Mouse (Mus musculus): ENCODE results near the gene Arhgap22. TPM values are rescaled to one million over a fixed set of nuclear protein-coding genes. Genes with fewer than 3 reads are reported as not detected.

Arhgap22 gene
- polyA plus RNA-seq, 1 experiment from 2014 or later: 1.8 TPM

- no peaks in the 10 kb centered on the region; the same call in 1 of the 2 replicates for H3K4me1 ChIP-seq (replicated peaks; ENCODE audit: control insufficient read depth, insufficient read depth, low read length)
- no peaks in the 10 kb centered on the region for H3K9me3 ChIP-seq (ENCODE audit: control insufficient read depth, low read length)
- H3K4me2 ChIP-seq (ENCODE audit: low read depth, low read length, severe bottlenecking): peak overlapping the region; percentile 94
- DNase-seq (ENCODE audit: low spot score) (peak; percentile 94), ATAC-seq (replicated peaks; ENCODE audit: low FRiP score) (peak; percentile 77)
- under 1% methylated on average over 98 of the region's 106 CpGs for WGBS
- no peaks in the 10 kb centered on the region for H3K36me3 ChIP-seq (ENCODE audit: control insufficient read depth, insufficient read depth, low read length)
- H3K9ac ChIP-seq (ENCODE audit: low read length): peak overlapping the region; percentile 45
- peak overlapping the region; percentile 56 for H3K4me3 ChIP-seq (ENCODE audit: low read depth, low read length)
- H3K27ac ChIP-seq (ENCODE audit: low read depth, low read length): no peak overlapping the region
- peaks cover 22% of the 10 kb centered on the region for H3K27me3 ChIP-seq (ENCODE audit: control insufficient read depth, insufficient read depth, low read length)
These were observed 106.0 kb downstream of the Arhgap22 start for GRCm38 (mm10) chr14:33319541-33320521.

DNA sequence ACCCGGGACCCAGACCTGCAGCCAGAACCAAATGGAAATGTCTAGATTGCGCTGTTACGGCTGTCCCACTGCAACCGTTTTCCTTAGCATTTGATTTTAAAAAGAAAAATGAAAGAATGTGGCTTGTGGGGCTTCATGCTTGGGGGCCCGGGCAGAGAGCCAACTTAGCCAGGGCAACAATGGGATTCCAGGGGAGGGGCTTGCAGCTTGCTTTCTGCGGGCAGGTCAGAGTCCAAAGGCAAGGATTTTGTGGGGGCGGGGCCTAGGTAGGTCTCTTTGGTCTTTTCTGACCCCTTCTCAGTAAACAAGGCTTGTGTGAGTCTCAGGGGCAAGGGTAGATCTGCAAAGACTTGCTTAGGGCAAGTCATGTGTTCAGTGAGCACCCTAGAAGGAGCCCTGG is 107.0 kb downstream of the Arhgap22 start:
- no peak overlapping the region; the same call in 1 of the 2 replicates for H3K4me3 ChIP-seq (ENCODE audit: low read depth, low read length)
- no peaks in the 10 kb centered on the region; the same call in 1 of the 2 replicates for H3K4me1 ChIP-seq (replicated peaks; ENCODE audit: control insufficient read depth, insufficient read depth, low read length)
- no peak overlapping the region for H3K27ac ChIP-seq (ENCODE audit: low read depth, low read length)

DNA sequence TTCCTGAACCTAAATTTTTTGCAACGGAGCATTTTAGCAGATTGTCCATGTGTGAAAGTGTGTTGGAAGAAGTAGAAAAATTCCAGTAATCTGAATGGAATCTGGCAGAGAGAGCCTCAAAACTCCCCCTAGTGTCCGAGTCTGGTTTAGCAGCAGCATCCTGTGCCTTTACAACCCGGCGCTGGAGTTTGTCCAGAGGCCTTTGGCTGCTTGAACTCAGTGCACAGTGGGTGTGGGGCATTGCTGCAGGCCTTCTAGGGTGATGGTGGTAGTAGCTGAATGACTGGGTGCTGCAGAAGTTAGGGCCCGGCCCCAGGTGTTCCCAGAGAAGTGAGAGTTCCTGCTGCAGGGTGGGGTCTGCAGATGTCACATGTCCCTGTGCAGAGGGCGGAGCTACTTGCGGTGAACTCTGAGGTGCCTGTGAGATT is 108.8 kb downstream of the Arhgap22 start:
- H3K4me3 ChIP-seq (ENCODE audit: low read depth, low read length): no peak overlapping the region
- WGBS: 28% methylated on average over 7 of the region's 7 CpGs

More for the DNA sequence above, 107.0 kb downstream of the Arhgap22 start:
- H3K4me2 ChIP-seq (ENCODE audit: low read depth, low read length, severe bottlenecking): no peak overlapping the region
- H3K9ac ChIP-seq (ENCODE audit: low read length): no peak overlapping the region
- H3K9me3 ChIP-seq (ENCODE audit: control insufficient read depth, low read length): no peaks in the 10 kb centered on the region
- no peak for DNase-seq (ENCODE audit: low spot score)
- WGBS: 7% methylated on average over 7 of the region's 7 CpGs
- peaks cover 22% of the 10 kb centered on the region for H3K27me3 ChIP-seq (ENCODE audit: control insufficient read depth, insufficient read depth, low read length)
- ATAC-seq (replicated peaks; ENCODE audit: low FRiP score): no peak
- H3K36me3 ChIP-seq (ENCODE audit: control insufficient read depth, insufficient read depth, low read length): no peaks in the 10 kb centered on the region

GRCm38 (mm10) chr14:33324556-33324955 is 110.7 kb downstream of the Arhgap22 start:
- DNase-seq (ENCODE audit: low spot score) (no peak), ATAC-seq (replicated peaks; ENCODE audit: low FRiP score) (no peak)
- no peak overlapping the region for H3K4me2 ChIP-seq (ENCODE audit: low read depth, low read length, severe bottlenecking)
- H3K4me3 ChIP-seq (ENCODE audit: low read depth, low read length): no peak overlapping the region
- peaks cover 18% of the 10 kb centered on the region for H3K27me3 ChIP-seq (ENCODE audit: control insufficient read depth, insufficient read depth, low read length)
- H3K36me3 ChIP-seq (ENCODE audit: control insufficient read depth, insufficient read depth, low read length): no peaks in the 10 kb centered on the region
- no peaks in the 10 kb centered on the region for H3K9me3 ChIP-seq (ENCODE audit: control insufficient read depth, low read length)
- no peak overlapping the region for H3K9ac ChIP-seq (ENCODE audit: low read length)
- no peak overlapping the region for H3K27ac ChIP-seq (ENCODE audit: low read depth, low read length)
- peaks cover 3% of the 10 kb centered on the region; the same call in 1 of the 2 replicates for H3K4me1 ChIP-seq (replicated peaks; ENCODE audit: control insufficient read depth, insufficient read depth, low read length)
- 71% methylated on average over 6 of the region's 6 CpGs for WGBS

More for the DNA sequence above, 108.8 kb downstream of the Arhgap22 start:
- no peak overlapping the region for H3K9ac ChIP-seq (ENCODE audit: low read length)
- no peaks in the 10 kb centered on the region; the same call in 1 of the 2 replicates for H3K4me1 ChIP-seq (replicated peaks; ENCODE audit: control insufficient read depth, insufficient read depth, low read length)
- ATAC-seq (replicated peaks; ENCODE audit: low FRiP score) (peak; percentile 25; the same call in 1 of the 2 replicates), DNase-seq (ENCODE audit: low spot score) (peak; percentile 83)
- H3K9me3 ChIP-seq (ENCODE audit: control insufficient read depth, low read length): no peaks in the 10 kb centered on the region
- H3K36me3 ChIP-seq (ENCODE audit: control insufficient read depth, insufficient read depth, low read length): no peaks in the 10 kb centered on the region
- H3K27me3 ChIP-seq (ENCODE audit: control insufficient read depth, insufficient read depth, low read length): peaks cover 22% of the 10 kb centered on the region
- 0 out of 2 replicates have a peak overlapping the region, but pooled peaks have one; percentile 8 for H3K4me2 ChIP-seq (ENCODE audit: low read depth, low read length, severe bottlenecking)
- no peak overlapping the region for H3K27ac ChIP-seq (ENCODE audit: low read depth, low read length)

GRCm38 (mm10) chr14:33328369-33328768 is 114.5 kb downstream of the Arhgap22 start:
- Histone ChIP-seq H3K4me2 (ENCODE audit: low read depth, low read length, severe bottlenecking) (no peak overlapping the region), H3K4me3 (ENCODE audit: low read depth, low read length) (no peak overlapping the region), H3K27ac (ENCODE audit: low read depth, low read length) (no peak overlapping the region), H3K9me3 (ENCODE audit: control insufficient read depth, low read length) (no peaks in the 10 kb centered on the region), H3K9ac (ENCODE audit: low read length) (no peak overlapping the region), H3K4me1 (replicated peaks; ENCODE audit: control insufficient read depth, insufficient read depth, low read length) (peaks cover 3% of the 10 kb centered on the region; the same call in 1 of the 2 replicates), H3K36me3 (ENCODE audit: control insufficient read depth, insufficient read depth, low read length) (no peaks in the 10 kb centered on the region), H3K27me3 (ENCODE audit: control insufficient read depth, insufficient read depth, low read length) (no peaks in the 10 kb centered on the region)
- WGBS: 40% methylated on average over 5 of the region's 5 CpGs
- no peak for DNase-seq (ENCODE audit: low spot score)
- no peak for ATAC-seq (replicated peaks; ENCODE audit: low FRiP score)

- Histone ChIP-seq H3K27ac (ENCODE audit: low read depth, low read length) (no peak overlapping the region), H3K27me3 (ENCODE audit: control insufficient read depth, insufficient read depth, low read length) (no peaks in the 10 kb centered on the region), H3K9me3 (ENCODE audit: control insufficient read depth, low read length) (no peaks in the 10 kb centered on the region), H3K4me1 (replicated peaks; ENCODE audit: control insufficient read depth, insufficient read depth, low read length) (peaks cover 3% of the 10 kb centered on the region; the same call in 1 of the 2 replicates), H3K4me3 (ENCODE audit: low read depth, low read length) (no peak overlapping the region), H3K9ac (ENCODE audit: low read length) (no peak overlapping the region), H3K4me2 (ENCODE audit: low read depth, low read length, severe bottlenecking) (no peak overlapping the region), H3K36me3 (ENCODE audit: control insufficient read depth, insufficient read depth, low read length) (no peaks in the 10 kb centered on the region)
- WGBS: 87% methylated on average over 5 of the region's 5 CpGs
- ATAC-seq (replicated peaks; ENCODE audit: low FRiP score) (no peak), DNase-seq (ENCODE audit: low spot score) (no peak)
These were observed 115.5 kb downstream of the Arhgap22 start for GRCm38 (mm10) chr14:33329297-33329805.

DNA sequence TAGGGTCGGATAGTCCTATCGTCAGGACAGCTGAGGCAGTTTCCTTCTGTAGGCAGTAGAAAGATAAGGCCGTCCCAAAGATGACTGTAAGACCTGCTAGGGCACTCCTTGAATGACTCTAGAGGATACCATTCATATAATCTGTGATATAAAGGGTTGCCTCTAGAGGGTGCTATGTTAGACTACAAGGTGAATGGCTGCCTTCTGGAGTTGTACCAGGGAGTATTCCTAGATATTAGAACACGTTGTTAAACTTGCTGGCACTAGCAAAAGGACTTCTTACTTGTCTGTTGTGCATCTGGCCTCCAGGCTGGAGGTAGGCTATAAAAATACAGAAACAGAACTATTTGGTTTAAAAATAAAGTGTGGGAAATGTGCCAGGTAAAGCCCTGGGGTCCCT is 117.2 kb downstream of the Arhgap22 start:
- Histone ChIP-seq H3K9ac (ENCODE audit: low read length) (no peak overlapping the region), H3K4me3 (ENCODE audit: low read depth, low read length) (no peak overlapping the region), H3K27ac (ENCODE audit: low read depth, low read length) (no peak overlapping the region), H3K4me1 (replicated peaks; ENCODE audit: control insufficient read depth, insufficient read depth, low read length) (peaks cover 3% of the 10 kb centered on the region; the same call in 1 of the 2 replicates), H3K4me2 (ENCODE audit: low read depth, low read length, severe bottlenecking) (no peak overlapping the region), H3K36me3 (ENCODE audit: control insufficient read depth, insufficient read depth, low read length) (no peaks in the 10 kb centered on the region), H3K9me3 (ENCODE audit: control insufficient read depth, low read length) (no peaks in the 10 kb centered on the region), H3K27me3 (ENCODE audit: control insufficient read depth, insufficient read depth, low read length) (no peaks in the 10 kb centered on the region)
- WGBS: 62% methylated on average over 4 of the region's 4 CpGs
- ATAC-seq (replicated peaks; ENCODE audit: low FRiP score): no peak
- no peak for DNase-seq (ENCODE audit: low spot score)

GRCm38 (mm10) chr14:33331627-33332026 is 117.8 kb downstream of the Arhgap22 start:
- Histone ChIP-seq H3K9ac (ENCODE audit: low read length) (no peak overlapping the region), H3K9me3 (ENCODE audit: control insufficient read depth, low read length) (no peaks in the 10 kb centered on the region), H3K4me3 (ENCODE audit: low read depth, low read length) (no peak overlapping the region), H3K4me1 (replicated peaks; ENCODE audit: control insufficient read depth, insufficient read depth, low read length) (peaks cover 3% of the 10 kb centered on the region; the same call in 1 of the 2 replicates), H3K27me3 (ENCODE audit: control insufficient read depth, insufficient read depth, low read length) (no peaks in the 10 kb centered on the region), H3K36me3 (ENCODE audit: control insufficient read depth, insufficient read depth, low read length) (no peaks in the 10 kb centered on the region), H3K4me2 (ENCODE audit: low read depth, low read length, severe bottlenecking) (no peak overlapping the region), H3K27ac (ENCODE audit: low read depth, low read length) (no peak overlapping the region)
- DNase-seq (ENCODE audit: low spot score) (no peak), ATAC-seq (replicated peaks; ENCODE audit: low FRiP score) (no peak)
- WGBS: 40% methylated on average over 4 of the region's 4 CpGs
